Mouse (Mus musculus) heart, embryonic 13.5 days (tissue): ENCODE results near the gene Itpr1. TPM values are rescaled to one million over a fixed set of nuclear protein-coding genes. Genes with fewer than 3 reads are reported as not detected.

Experiments
- ATAC-seq: fragments of 200-750 bp; cut with Nextera tagmentation; 2 replicates; pipeline ENCODE4 v1.8.0; 2017; ENCODE audit warnings: moderate TSS enrichment; ENCODE audit not compliant: insufficient number of reproducible peaks, low FRiP score, low TSS enrichment; ENCODE audit errors: extremely low read depth
- H3K27ac ChIP-seq: fragments of 300-500 bp; sonication (generic); replicated peaks from 2 replicates; pipeline ENCODE4 v1.5.1; 2015; ENCODE audit warnings: moderate library complexity, mild to moderate bottlenecking, inconsistent platforms
- H3K27me3 ChIP-seq: fragments of 300-500 bp; sonication (generic); replicated peaks from 2 replicates; pipeline ENCODE4 v1.6.1; 2015; ENCODE audit warnings: mild to moderate bottlenecking, inconsistent platforms
- H3K36me3 ChIP-seq: fragments of 300-500 bp; sonication (generic); 2 replicates; pipeline ENCODE4 v1.6.1; 2015; ENCODE audit warnings: mild to moderate bottlenecking, inconsistent platforms
- H3K4me1 ChIP-seq: fragments of 300-500 bp; sonication (generic); 2 replicates; pipeline ENCODE4 v1.6.1; 2015; ENCODE audit warnings: inconsistent platforms
- H3K4me2 ChIP-seq: fragments of 300-500 bp; sonication (generic); 2 replicates; pipeline ENCODE4 v1.6.1; 2015; ENCODE audit warnings: inconsistent platforms, mild to moderate bottlenecking, moderate library complexity
- H3K4me3 ChIP-seq: fragments of 300-500 bp; sonication (generic); 2 replicates; pipeline ENCODE4 v1.5.1; 2015; ENCODE audit warnings: moderate library complexity, mild to moderate bottlenecking, inconsistent platforms
- H3K9ac ChIP-seq: fragments of 300-500 bp; sonication (generic); 2 replicates; pipeline ENCODE4 v1.6.1; 2015; ENCODE audit warnings: inconsistent platforms, mild to moderate bottlenecking, moderate library complexity
- H3K9me3 ChIP-seq: fragments of 300-500 bp; sonication (generic); 2 replicates; pipeline ENCODE4 v1.6.1; 2016; ENCODE audit warnings: inconsistent platforms
- WGBS: fragments of 180-500 bp; shearing (Covaris S2); methylation state at CpG from one replicate; pipeline ENCODE4 v1.1.7; 2015; ENCODE audit warnings: mixed read lengths; 5-methylcytosine and 5-hydroxymethylcytosine counted together
- polyA plus RNA-seq: library from polyadenylated mRNA; unstranded; fragments of >200 nt; fragmentation: Nextera tagmentation; extraction: Ambion mirVana; gene quantifications from 2 replicates; pipeline ENCODE4 v1.2.1, GENCODE M21; 2015

Itpr1 gene
- polyA plus RNA-seq, 1 experiment from 2014 or later = 12.1 TPM

DNA sequence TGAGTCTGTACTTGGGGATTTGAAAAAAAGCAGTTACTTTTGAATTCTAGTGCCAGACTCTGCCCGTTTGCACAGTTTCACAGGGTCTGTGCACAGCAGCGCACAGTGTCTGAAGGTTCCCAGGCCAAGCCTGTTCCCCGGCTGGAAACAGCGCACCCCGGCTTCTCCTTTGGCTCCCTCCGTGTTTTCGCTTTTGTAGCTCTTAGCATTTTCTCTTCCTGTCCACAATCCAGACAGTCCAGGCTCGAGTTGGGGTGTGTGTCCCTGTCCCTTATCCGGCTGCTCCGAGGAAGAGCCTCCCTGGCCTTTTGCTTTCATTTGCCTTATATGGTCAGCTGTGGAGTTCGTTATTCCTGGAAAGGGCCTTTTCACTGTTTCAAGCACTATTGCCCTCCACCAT lies 93.3 kb downstream of the Itpr1 start:
- 17% methylated on average over 11 of the region's 11 CpGs for WGBS
- Histone ChIP-seq H3K9me3 (no peaks in the 10 kb centered on the region), H3K9ac (peak overlapping the region; percentile 81), H3K4me1 (peaks cover 70% of the 10 kb centered on the region), H3K27ac (peak overlapping the region; percentile 88), H3K36me3 (0 out of 2 replicates have a peak, but pooled peaks cover 3% of the 10 kb centered on the region), H3K27me3 (no peaks in the 10 kb centered on the region), H3K4me2 (peak overlapping the region; percentile 70), H3K4me3 (peak overlapping the region; percentile 44)
- ATAC-seq = no peak

DNA sequence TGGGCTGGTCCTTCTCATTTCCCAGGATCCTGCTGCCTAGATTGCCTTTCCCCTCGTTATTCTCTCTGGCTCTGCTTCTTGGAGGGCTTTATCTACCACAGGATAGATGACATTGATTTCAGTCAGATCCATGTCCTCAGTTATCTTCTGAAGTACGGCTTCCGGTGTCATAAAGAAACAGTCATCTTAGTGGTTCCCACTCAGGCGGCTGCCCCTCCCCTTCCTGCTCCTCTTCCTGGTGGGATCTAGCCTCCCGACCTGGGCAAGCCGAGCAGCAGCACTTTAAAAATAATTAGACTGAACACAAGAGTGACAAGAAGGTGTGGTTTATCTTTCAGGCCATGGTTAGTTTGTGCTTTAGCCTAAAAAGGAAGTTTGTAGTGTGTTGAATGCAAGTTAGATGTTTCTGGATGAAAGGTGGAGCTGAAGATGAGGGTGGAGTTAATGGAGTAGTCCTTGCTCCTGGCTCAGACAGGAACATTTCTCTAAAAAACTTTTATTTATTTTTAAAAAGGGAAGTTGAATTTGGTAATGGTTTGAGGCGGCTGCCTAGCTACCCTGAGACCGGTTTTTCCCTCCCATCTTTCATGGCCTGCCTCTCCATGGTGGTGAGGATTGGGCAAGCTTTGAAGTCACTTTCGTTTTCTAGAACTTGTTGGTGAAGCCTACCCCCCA lies 94.2 kb downstream of the Itpr1 start:
- no peaks in the 10 kb centered on the region for H3K9me3 ChIP-seq
- peak overlapping the region; percentile 44 for H3K4me3 ChIP-seq
- WGBS = 39% methylated on average over 9 of the region's 9 CpGs
- no peak for ATAC-seq
- H3K4me2 ChIP-seq = peak overlapping the region; percentile 70
- H3K36me3 ChIP-seq = 0 out of 2 replicates have a peak, but pooled peaks cover under 1% of the 10 kb centered on the region
- H3K27ac ChIP-seq = peak overlapping the region; percentile 88
- H3K27me3 ChIP-seq = no peaks in the 10 kb centered on the region
- H3K4me1 ChIP-seq = peaks cover 70% of the 10 kb centered on the region
- peak overlapping the region; percentile 81; the same call in 1 of the 2 replicates for H3K9ac ChIP-seq

DNA sequence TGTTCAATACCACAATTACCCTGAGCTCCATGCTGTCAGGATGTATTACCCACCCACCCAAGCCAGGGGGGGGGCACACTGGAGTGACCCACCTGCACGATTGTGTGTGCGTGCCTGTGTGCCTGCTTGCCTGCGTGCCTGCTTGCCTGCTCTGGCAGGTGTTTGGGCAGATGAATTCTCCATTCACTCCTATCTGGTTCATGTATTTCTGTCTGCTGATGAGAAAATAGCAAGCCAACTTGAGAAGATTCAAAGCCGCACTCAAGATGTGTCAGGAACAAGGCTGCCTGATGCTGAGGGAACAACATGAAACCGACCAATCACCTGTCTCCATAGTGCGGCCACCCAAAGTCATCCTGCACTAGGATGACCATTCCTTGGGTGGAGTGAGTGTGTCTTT lies 94.9 kb downstream of the Itpr1 start:
- ATAC-seq = no peak
- Histone ChIP-seq H3K27me3 (no peaks in the 10 kb centered on the region), H3K4me3 (no peak overlapping the region), H3K9ac (no peak overlapping the region), H3K4me1 (peaks cover 70% of the 10 kb centered on the region), H3K4me2 (no peak overlapping the region), H3K9me3 (no peaks in the 10 kb centered on the region), H3K27ac (peak overlapping the region; percentile 88; the same call in 1 of the 2 replicates), H3K36me3 (no peaks in the 10 kb centered on the region)
- WGBS = 89% methylated on average over 6 of the region's 6 CpGs

GRCm38 (mm10) chr6:108309391-108310182 lies 96.7 kb downstream of the Itpr1 start:
- Histone ChIP-seq H3K27me3 (no peaks in the 10 kb centered on the region), H3K9me3 (no peaks in the 10 kb centered on the region), H3K4me1 (peaks cover 56% of the 10 kb centered on the region), H3K36me3 (no peaks in the 10 kb centered on the region), H3K27ac (0 out of 2 replicates have a peak overlapping the region, but pooled peaks have one; percentile 36), H3K4me2 (no peak overlapping the region), H3K4me3 (no peak overlapping the region), H3K9ac (no peak overlapping the region)
- WGBS = 41% methylated on average over 8 of the region's 8 CpGs
- no peak for ATAC-seq

- ATAC-seq = no peak
- no peaks in the 10 kb centered on the region for H3K36me3 ChIP-seq
- no peak overlapping the region for H3K27ac ChIP-seq
- H3K4me2 ChIP-seq = no peak overlapping the region
- H3K4me3 ChIP-seq = no peak overlapping the region
- 83% methylated on average over 1 of the region's 1 CpGs for WGBS
- H3K9me3 ChIP-seq = no peaks in the 10 kb centered on the region
- H3K9ac ChIP-seq = no peak overlapping the region
- peaks cover 24% of the 10 kb centered on the region for H3K4me1 ChIP-seq
- H3K27me3 ChIP-seq = no peaks in the 10 kb centered on the region
Observed at GRCm38 (mm10) chr6:108313056-108313455, 100.2 kb downstream of the Itpr1 start.

DNA sequence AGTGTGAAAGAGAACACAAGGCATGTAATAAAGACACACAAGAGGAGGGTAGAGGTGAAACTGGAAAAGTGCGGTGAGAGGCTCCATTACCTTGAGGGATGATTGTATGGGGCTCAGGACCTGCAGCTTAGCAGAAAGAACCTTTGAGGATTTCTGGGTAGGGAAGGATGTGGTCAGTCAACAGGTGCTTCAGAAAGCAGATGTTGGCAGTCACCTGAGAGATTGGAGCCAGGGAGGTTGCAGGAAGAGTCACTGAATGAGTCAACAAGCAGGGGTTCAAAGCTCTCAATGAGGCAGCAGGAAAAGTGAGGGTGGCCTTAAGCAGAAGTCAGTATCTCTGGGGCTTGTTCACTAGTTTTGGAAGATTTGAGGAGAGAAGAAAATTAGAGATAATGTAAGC lies 101.1 kb downstream of the Itpr1 start:
- Histone ChIP-seq H3K4me2 (no peak overlapping the region), H3K4me1 (peaks cover 16% of the 10 kb centered on the region), H3K9ac (no peak overlapping the region), H3K27ac (no peak overlapping the region), H3K36me3 (no peaks in the 10 kb centered on the region), H3K27me3 (no peaks in the 10 kb centered on the region), H3K4me3 (no peak overlapping the region), H3K9me3 (no peaks in the 10 kb centered on the region)
- ATAC-seq = no peak
- 82% methylated on average over 1 of the region's 1 CpGs for WGBS

- Histone ChIP-seq H3K9ac (no peak overlapping the region), H3K4me2 (no peak overlapping the region), H3K27ac (no peak overlapping the region), H3K4me3 (no peak overlapping the region), H3K27me3 (no peaks in the 10 kb centered on the region), H3K4me1 (peaks cover 4% of the 10 kb centered on the region), H3K36me3 (no peaks in the 10 kb centered on the region), H3K9me3 (no peaks in the 10 kb centered on the region)
- 68% methylated on average over 4 of the region's 4 CpGs for WGBS
- ATAC-seq = no peak
Observed at GRCm38 (mm10) chr6:108316268-108316824, 103.5 kb downstream of the Itpr1 start.

GRCm38 (mm10) chr6:108316951-108317350 lies 104.1 kb downstream of the Itpr1 start:
- Histone ChIP-seq H3K27me3 (no peaks in the 10 kb centered on the region), H3K9ac (no peak overlapping the region), H3K27ac (no peak overlapping the region), H3K4me2 (no peak overlapping the region), H3K36me3 (no peaks in the 10 kb centered on the region), H3K4me3 (no peak overlapping the region), H3K4me1 (peaks cover 7% of the 10 kb centered on the region), H3K9me3 (no peaks in the 10 kb centered on the region)
- 76% methylated on average over 1 of the region's 1 CpGs for WGBS
- ATAC-seq = no peak

GRCm38 (mm10) chr6:108321653-108322052 lies 108.8 kb downstream of the Itpr1 start:
- no peak; the same call in 1 of the 2 replicates for ATAC-seq

DNA sequence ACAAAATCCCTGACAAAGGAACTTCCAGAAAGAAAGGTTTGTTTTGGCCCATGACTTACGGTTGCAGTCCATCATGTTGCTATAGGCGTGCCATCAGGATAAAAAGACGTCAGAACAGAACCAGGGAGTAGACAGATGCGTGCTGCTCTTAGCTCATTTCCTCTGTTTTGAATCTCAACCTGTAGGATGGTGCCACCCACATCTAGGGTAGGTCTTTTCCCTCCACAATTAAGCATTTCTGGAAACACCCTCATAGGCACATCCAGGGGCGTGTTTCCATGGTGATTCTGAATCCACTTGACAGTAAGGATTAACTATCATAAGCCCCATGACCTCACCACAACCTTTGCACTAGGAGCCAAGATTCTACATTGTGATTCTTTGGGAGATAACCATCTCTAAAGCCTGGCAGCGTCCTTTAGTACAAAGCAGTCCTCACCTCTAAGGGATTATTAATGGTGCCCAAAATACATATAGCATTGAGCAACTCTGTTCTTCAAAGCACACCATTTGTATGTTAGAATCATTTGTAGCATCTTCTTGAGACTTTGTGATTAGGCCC lies 111.6 kb downstream of the Itpr1 start:
- peaks cover 3% of the 10 kb centered on the region; the same call in 1 of the 2 replicates for H3K36me3 ChIP-seq
- no peaks in the 10 kb centered on the region for H3K27me3 ChIP-seq
- peaks cover 39% of the 10 kb centered on the region for H3K4me1 ChIP-seq
- no peak overlapping the region for H3K4me2 ChIP-seq
- H3K9ac ChIP-seq = no peak overlapping the region
- 78% methylated on average over 6 of the region's 6 CpGs for WGBS
- no peaks in the 10 kb centered on the region for H3K9me3 ChIP-seq
- H3K27ac ChIP-seq = no peak overlapping the region
- H3K4me3 ChIP-seq = no peak overlapping the region
- no peak for ATAC-seq

More at GRCm38 (mm10) chr6:108321653-108322052, 108.8 kb downstream of the Itpr1 start:
- Histone ChIP-seq H3K36me3 (peaks cover 3% of the 10 kb centered on the region; the same call in 1 of the 2 replicates), H3K27ac (no peak overlapping the region), H3K4me1 (peaks cover 30% of the 10 kb centered on the region), H3K4me3 (no peak overlapping the region), H3K4me2 (no peak overlapping the region), H3K9ac (no peak overlapping the region), H3K9me3 (no peaks in the 10 kb centered on the region), H3K27me3 (no peaks in the 10 kb centered on the region)
- 58% methylated on average over 2 of the region's 2 CpGs for WGBS

DNA sequence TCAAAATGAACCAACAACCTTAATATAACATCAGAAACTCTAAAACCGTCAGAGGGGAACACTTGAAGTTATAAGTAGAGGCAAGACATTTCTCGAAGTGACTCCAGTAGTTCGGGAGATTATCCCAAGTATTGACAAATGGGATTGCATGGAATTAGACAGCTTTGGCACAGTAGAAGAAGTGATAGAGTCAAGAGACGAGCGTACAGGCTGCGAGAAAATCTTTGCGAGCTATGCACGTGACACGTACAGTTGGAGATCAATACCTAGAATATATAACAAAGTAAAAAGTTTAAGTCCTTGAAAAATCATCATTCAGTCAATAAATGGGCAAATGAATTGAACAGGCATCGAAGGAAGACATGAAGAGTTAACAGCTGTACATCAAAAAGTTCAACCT lies 112.5 kb downstream of the Itpr1 start:
- H3K4me2 ChIP-seq = peak overlapping the region; percentile 32; the same call in 1 of the 2 replicates
- H3K9ac ChIP-seq = no peak overlapping the region
- peak overlapping the region; percentile 3; the same call in 1 of the 2 replicates for H3K27ac ChIP-seq
- H3K4me3 ChIP-seq = no peak overlapping the region
- no peaks in the 10 kb centered on the region for H3K27me3 ChIP-seq
- H3K9me3 ChIP-seq = no peaks in the 10 kb centered on the region
- no peak for ATAC-seq
- H3K4me1 ChIP-seq = peaks cover 44% of the 10 kb centered on the region
- WGBS = 82% methylated on average over 10 of the region's 10 CpGs
- peaks cover 3% of the 10 kb centered on the region; the same call in 1 of the 2 replicates for H3K36me3 ChIP-seq
